Mouse (Mus musculus): ENCODE results near the gene Banf2. TPM values are rescaled to one million over a fixed set of nuclear protein-coding genes. Genes with fewer than 3 reads are reported as not detected.
A peak's percentile ranks its signal among the peaks of the same experiment; 100 is the strongest.

Gene Banf2
- polyA plus RNA-seq, 1 experiment from 2014 or later = not detected

DNA sequence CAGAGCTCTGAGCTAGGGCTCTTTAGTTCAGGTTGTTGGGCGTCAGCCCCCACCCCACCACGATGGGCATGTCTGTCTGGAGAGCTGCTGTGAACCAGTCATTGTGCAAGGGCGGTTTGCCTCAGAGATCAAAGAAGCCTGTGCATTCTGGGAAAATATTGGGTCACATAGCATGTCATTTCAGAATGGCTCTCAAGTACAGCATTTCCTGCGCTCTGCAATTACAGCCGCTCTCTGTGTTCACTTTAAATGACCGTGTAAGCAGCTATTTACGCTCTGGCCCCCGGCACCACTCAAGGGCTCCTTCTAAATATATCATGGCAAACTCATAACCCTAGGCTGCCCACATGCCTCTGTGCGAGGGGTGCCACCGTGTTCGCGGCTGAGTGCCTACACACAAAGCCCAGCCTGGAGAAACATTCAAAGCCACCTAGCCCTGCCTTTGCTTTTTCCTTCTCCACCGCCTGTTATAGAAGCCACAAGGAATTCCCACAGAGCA lies 68.7 kb downstream of the Banf2 start:
- no peaks in the 10 kb centered on the region for H3K27me3 ChIP-seq (ENCODE audit: control insufficient read depth, insufficient read depth, low read length)
- H3K4me3 ChIP-seq (ENCODE audit: low read depth, low read length) = no peak overlapping the region
- H3K27ac ChIP-seq (ENCODE audit: low read depth, low read length) = no peak overlapping the region
- H3K4me2 ChIP-seq (replicated peaks; ENCODE audit: low read depth, low read length) = no peak overlapping the region
- H3K36me3 ChIP-seq (ENCODE audit: control insufficient read depth, insufficient read depth, low read length) = no peaks in the 10 kb centered on the region
- peak; percentile 14 for DNase-seq (ENCODE audit: low spot score)
- 54% methylated on average over 13 of the region's 13 CpGs for WGBS
- no peaks in the 10 kb centered on the region for H3K4me1 ChIP-seq (replicated peaks; ENCODE audit: control insufficient read depth, insufficient read depth, low read length)
- no peaks in the 10 kb centered on the region for H3K9me3 ChIP-seq (ENCODE audit: control insufficient read depth, low read length)
- H3K9ac ChIP-seq (ENCODE audit: low read depth, low read length) = no peak overlapping the region
- ATAC-seq (ENCODE audit: low FRiP score) = peak; percentile 68

DNA sequence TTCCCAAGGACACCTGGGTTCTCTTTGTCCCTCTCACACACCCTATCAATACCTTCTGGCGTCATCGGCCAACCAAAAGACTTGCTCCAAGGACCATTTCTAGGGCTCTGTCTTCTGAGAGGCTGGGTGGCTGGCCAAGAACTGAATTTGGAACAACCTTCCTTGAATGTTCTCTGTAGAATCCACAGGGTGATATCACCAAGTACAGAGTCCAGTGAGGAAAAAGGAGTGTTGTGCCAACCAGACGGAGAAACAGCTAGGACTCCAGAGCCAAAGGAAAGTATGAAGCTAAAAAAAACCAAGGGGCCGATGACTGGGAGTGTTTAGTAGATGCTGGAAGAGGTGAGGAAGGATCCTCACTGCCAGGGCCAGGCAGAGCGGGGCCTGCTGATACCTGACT lies 74.5 kb downstream of the Banf2 start:
- Histone ChIP-seq H3K9me3 (ENCODE audit: control insufficient read depth, low read length) (no peaks in the 10 kb centered on the region), H3K4me1 (replicated peaks; ENCODE audit: control insufficient read depth, insufficient read depth, low read length) (no peaks in the 10 kb centered on the region), H3K27me3 (ENCODE audit: control insufficient read depth, insufficient read depth, low read length) (no peaks in the 10 kb centered on the region), H3K9ac (ENCODE audit: low read depth, low read length) (no peak overlapping the region), H3K4me3 (ENCODE audit: low read depth, low read length) (no peak overlapping the region), H3K4me2 (replicated peaks; ENCODE audit: low read depth, low read length) (no peak overlapping the region), H3K27ac (ENCODE audit: low read depth, low read length) (no peak overlapping the region), H3K36me3 (ENCODE audit: control insufficient read depth, insufficient read depth, low read length) (no peaks in the 10 kb centered on the region)
- ATAC-seq (ENCODE audit: low FRiP score) = no peak
- WGBS = 84% methylated on average over 5 of the region's 5 CpGs
- DNase-seq (ENCODE audit: low spot score) = no peak

DNA sequence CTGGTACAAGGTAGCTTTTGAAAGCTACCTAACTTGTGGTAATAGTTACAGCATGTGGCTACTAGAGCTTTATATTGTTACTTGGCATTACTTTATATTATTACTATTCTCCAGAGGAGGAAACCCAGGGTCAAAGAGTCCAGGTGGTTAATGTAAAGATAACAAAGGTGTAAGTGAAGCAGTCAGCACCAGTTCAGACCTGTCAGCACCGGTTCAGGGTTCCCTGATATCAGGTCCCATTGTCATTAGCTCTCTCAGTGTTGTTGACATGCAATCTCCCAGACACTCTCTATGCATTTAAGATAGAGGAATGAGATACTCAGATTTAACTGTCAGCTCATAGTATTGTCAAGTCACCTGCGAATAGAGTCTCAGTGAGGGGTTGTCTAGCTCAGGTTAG lies 75.0 kb downstream of the Banf2 start:
- WGBS = 91% methylated on average over 2 of the region's 2 CpGs
- H3K4me1 ChIP-seq (replicated peaks; ENCODE audit: control insufficient read depth, insufficient read depth, low read length) = no peaks in the 10 kb centered on the region
- H3K4me3 ChIP-seq (ENCODE audit: low read depth, low read length) = no peak overlapping the region
- ATAC-seq (ENCODE audit: low FRiP score) (no peak), DNase-seq (ENCODE audit: low spot score) (no peak)
- no peak overlapping the region for H3K4me2 ChIP-seq (replicated peaks; ENCODE audit: low read depth, low read length)
- H3K27ac ChIP-seq (ENCODE audit: low read depth, low read length) = no peak overlapping the region
- H3K9ac ChIP-seq (ENCODE audit: low read depth, low read length) = no peak overlapping the region
- no peaks in the 10 kb centered on the region for H3K27me3 ChIP-seq (ENCODE audit: control insufficient read depth, insufficient read depth, low read length)
- no peaks in the 10 kb centered on the region for H3K9me3 ChIP-seq (ENCODE audit: control insufficient read depth, low read length)
- H3K36me3 ChIP-seq (ENCODE audit: control insufficient read depth, insufficient read depth, low read length) = no peaks in the 10 kb centered on the region

DNA sequence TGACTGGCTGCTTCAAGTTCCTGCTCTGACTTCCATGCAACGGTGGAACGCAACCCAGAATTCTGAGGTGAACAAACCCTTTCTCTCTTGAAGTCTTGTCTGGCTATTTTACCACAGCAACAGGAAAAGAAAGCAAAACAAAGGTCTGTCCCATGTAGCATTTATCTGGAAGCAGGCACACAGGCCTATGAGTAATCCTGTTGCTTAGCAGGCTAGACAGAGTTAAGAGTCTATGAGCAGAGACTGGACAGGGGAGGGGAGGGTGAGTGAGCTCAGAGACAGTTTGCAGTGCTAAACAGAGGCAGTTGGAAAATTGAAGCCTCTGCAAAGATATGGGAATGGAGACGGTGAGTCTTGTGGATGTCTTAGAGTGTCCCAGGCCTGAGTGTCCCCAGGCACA lies 75.5 kb downstream of the Banf2 start:
- no peak for ATAC-seq (ENCODE audit: low FRiP score)
- no peaks in the 10 kb centered on the region for H3K9me3 ChIP-seq (ENCODE audit: control insufficient read depth, low read length)
- no peak overlapping the region for H3K27ac ChIP-seq (ENCODE audit: low read depth, low read length)
- 91% methylated on average over 3 of the region's 3 CpGs for WGBS
- H3K27me3 ChIP-seq (ENCODE audit: control insufficient read depth, insufficient read depth, low read length) = no peaks in the 10 kb centered on the region
- no peak overlapping the region for H3K9ac ChIP-seq (ENCODE audit: low read depth, low read length)
- H3K4me2 ChIP-seq (replicated peaks; ENCODE audit: low read depth, low read length) = no peak overlapping the region
- no peaks in the 10 kb centered on the region for H3K4me1 ChIP-seq (replicated peaks; ENCODE audit: control insufficient read depth, insufficient read depth, low read length)
- DNase-seq (ENCODE audit: low spot score) = no peak
- H3K4me3 ChIP-seq (ENCODE audit: low read depth, low read length) = no peak overlapping the region
- no peaks in the 10 kb centered on the region for H3K36me3 ChIP-seq (ENCODE audit: control insufficient read depth, insufficient read depth, low read length)

DNA sequence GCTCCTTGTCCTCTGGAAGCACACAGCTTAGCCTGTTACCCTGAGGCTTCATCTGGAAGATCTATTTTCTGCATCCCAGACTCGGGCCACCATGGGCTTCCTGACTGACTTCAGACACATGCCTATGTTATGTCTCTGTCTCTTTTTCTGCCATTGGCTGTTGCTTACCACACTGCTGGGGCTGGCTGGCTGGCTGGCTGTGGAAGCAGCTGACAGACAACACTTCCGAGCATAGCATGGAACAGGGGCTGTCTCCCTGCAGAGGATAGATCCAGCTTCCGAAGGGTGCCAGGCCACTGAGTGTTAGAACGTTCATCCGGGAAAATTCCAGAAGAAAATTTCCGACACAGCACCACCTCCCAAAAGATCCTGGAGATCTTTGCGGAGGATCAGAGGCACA lies 79.1 kb downstream of the Banf2 start:
- Histone ChIP-seq H3K4me2 (replicated peaks; ENCODE audit: low read depth, low read length) (no peak overlapping the region), H3K4me3 (ENCODE audit: low read depth, low read length) (no peak overlapping the region), H3K27me3 (ENCODE audit: control insufficient read depth, insufficient read depth, low read length) (no peaks in the 10 kb centered on the region), H3K36me3 (ENCODE audit: control insufficient read depth, insufficient read depth, low read length) (no peaks in the 10 kb centered on the region), H3K9me3 (ENCODE audit: control insufficient read depth, low read length) (no peaks in the 10 kb centered on the region), H3K4me1 (replicated peaks; ENCODE audit: control insufficient read depth, insufficient read depth, low read length) (no peaks in the 10 kb centered on the region), H3K9ac (ENCODE audit: low read depth, low read length) (no peak overlapping the region), H3K27ac (ENCODE audit: low read depth, low read length) (no peak overlapping the region)
- WGBS = 71% methylated on average over 7 of the region's 7 CpGs
- DNase-seq (ENCODE audit: low spot score) = no peak
- ATAC-seq (ENCODE audit: low FRiP score) = no peak

DNA sequence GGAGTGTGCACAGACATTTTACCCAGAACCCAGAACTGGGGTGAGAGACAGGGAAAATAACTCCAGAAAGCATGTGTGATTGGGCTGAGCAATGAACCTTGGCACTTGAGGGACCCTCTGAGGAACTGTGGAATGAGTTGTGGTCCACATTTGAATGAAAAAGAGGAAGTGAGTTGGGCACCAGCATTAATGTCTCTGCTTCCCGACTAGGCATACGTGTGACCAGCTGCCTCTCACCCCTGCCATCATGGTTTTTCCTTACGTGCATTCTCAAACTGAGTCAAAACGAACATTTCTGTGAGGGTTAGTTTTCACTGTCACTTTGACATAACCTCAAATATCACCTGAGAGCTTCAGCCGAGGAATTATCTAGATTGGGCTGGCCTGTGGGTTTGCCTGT lies 79.8 kb downstream of the Banf2 start:
- no peak overlapping the region for H3K9ac ChIP-seq (ENCODE audit: low read depth, low read length)

DNA sequence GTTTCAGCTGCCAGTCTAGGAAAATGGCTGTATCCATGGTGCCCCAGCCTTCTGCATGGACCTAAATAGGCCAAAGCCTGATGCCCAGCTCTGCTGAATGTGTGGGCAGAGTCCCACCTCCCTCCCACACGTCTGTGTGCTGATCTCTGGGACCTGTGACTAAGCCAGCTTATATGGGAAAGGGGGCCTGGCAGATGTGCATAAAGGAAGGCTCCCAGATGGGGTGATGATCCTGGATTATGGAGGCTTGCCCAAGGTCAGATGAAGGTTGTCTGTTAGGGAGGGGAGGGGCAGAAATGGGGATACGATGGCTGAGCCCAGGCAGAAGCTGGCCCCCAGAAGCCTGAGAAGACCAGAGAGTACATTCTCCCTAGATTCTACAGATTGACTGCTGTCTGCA lies 85.2 kb downstream of the Banf2 start:
- Histone ChIP-seq H3K4me2 (replicated peaks; ENCODE audit: low read depth, low read length) (no peak overlapping the region), H3K4me1 (replicated peaks; ENCODE audit: control insufficient read depth, insufficient read depth, low read length) (no peaks in the 10 kb centered on the region), H3K4me3 (ENCODE audit: low read depth, low read length) (no peak overlapping the region), H3K9me3 (ENCODE audit: control insufficient read depth, low read length) (no peaks in the 10 kb centered on the region), H3K9ac (ENCODE audit: low read depth, low read length) (no peak overlapping the region), H3K36me3 (ENCODE audit: control insufficient read depth, insufficient read depth, low read length) (no peaks in the 10 kb centered on the region), H3K27ac (ENCODE audit: low read depth, low read length) (no peak overlapping the region), H3K27me3 (ENCODE audit: control insufficient read depth, insufficient read depth, low read length) (no peaks in the 10 kb centered on the region)
- ATAC-seq (ENCODE audit: low FRiP score) (no peak), DNase-seq (ENCODE audit: low spot score) (no peak)
- 72% methylated on average over 2 of the region's 2 CpGs for WGBS

More for the DNA sequence above, 79.8 kb downstream of the Banf2 start:
- no peaks in the 10 kb centered on the region for H3K4me1 ChIP-seq (replicated peaks; ENCODE audit: control insufficient read depth, insufficient read depth, low read length)
- no peak overlapping the region for H3K4me2 ChIP-seq (replicated peaks; ENCODE audit: low read depth, low read length)
- H3K4me3 ChIP-seq (ENCODE audit: low read depth, low read length) = no peak overlapping the region
- DNase-seq (ENCODE audit: low spot score) (no peak), ATAC-seq (ENCODE audit: low FRiP score) (no peak)
- H3K27me3 ChIP-seq (ENCODE audit: control insufficient read depth, insufficient read depth, low read length) = no peaks in the 10 kb centered on the region
- H3K9me3 ChIP-seq (ENCODE audit: control insufficient read depth, low read length) = no peaks in the 10 kb centered on the region
- no peaks in the 10 kb centered on the region for H3K36me3 ChIP-seq (ENCODE audit: control insufficient read depth, insufficient read depth, low read length)
- no peak overlapping the region for H3K27ac ChIP-seq (ENCODE audit: low read depth, low read length)
- 86% methylated on average over 5 of the region's 5 CpGs for WGBS

DNA sequence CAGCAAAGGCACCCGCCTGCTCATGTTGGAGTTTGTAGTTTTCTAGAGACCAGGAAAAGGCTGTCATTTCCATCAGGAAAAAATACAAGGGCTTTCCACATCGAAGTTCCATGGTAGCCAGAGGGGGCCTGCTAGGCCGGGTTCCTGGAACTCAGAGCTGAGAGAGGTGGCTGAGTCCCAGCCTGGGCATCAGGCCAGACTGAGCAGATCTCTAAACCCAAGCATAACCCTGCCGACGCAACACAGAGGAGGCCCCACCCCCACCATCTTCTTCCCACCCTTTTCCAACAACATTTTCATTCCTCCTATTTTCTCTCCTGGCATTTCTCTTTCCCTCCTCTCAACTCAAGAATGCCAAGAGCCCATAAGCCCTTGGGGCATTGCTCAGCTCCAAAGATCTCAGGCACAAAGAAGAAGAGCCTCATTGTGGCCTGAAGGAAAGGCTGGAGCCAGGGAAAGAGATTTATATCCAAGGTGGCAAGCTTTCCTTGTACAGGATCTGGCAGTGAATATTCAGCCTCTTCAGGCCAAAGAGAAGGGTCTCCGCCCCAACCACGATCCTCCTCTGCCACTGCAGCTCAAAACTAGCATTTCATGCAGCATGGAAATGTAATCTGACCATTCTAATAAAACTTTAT lies 87.4 kb downstream of the Banf2 start:
- Histone ChIP-seq H3K27ac (ENCODE audit: low read depth, low read length) (no peak overlapping the region), H3K9ac (ENCODE audit: low read depth, low read length) (no peak overlapping the region), H3K4me1 (replicated peaks; ENCODE audit: control insufficient read depth, insufficient read depth, low read length) (no peaks in the 10 kb centered on the region), H3K36me3 (ENCODE audit: control insufficient read depth, insufficient read depth, low read length) (no peaks in the 10 kb centered on the region), H3K4me3 (ENCODE audit: low read depth, low read length) (no peak overlapping the region), H3K4me2 (replicated peaks; ENCODE audit: low read depth, low read length) (no peak overlapping the region), H3K27me3 (ENCODE audit: control insufficient read depth, insufficient read depth, low read length) (no peaks in the 10 kb centered on the region), H3K9me3 (ENCODE audit: control insufficient read depth, low read length) (no peaks in the 10 kb centered on the region)
- ATAC-seq (ENCODE audit: low FRiP score) = no peak
- WGBS = 86% methylated on average over 7 of the region's 7 CpGs
- no peak for DNase-seq (ENCODE audit: low spot score)

DNA sequence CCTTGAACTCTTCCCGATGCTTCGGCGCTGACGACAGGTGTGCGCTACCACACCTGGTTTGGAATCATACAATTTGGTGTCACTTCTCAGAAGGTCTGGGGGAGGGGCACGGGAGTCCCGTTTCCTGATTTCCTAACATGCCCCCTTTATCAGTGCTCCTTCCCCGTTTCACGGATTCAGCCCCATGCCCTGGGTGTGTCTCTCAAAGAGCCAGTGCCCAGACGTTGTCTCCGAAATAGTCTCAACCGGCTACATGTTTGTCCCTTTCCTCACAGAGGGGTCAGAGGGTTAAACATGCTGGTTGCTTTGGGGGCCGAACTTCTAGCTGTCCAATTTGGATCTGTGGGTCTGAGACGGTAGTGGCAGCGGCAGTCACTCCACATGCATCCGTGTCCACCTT lies 89.2 kb downstream of the Banf2 start:
- no peak for ATAC-seq (ENCODE audit: low FRiP score)

More for the DNA sequence above, 89.2 kb downstream of the Banf2 start:
- Histone ChIP-seq H3K27ac (ENCODE audit: low read depth, low read length) (no peak overlapping the region), H3K4me2 (replicated peaks; ENCODE audit: low read depth, low read length) (no peak overlapping the region), H3K4me1 (replicated peaks; ENCODE audit: control insufficient read depth, insufficient read depth, low read length) (no peaks in the 10 kb centered on the region), H3K9ac (ENCODE audit: low read depth, low read length) (no peak overlapping the region), H3K36me3 (ENCODE audit: control insufficient read depth, insufficient read depth, low read length) (no peaks in the 10 kb centered on the region), H3K27me3 (ENCODE audit: control insufficient read depth, insufficient read depth, low read length) (no peaks in the 10 kb centered on the region), H3K9me3 (ENCODE audit: control insufficient read depth, low read length) (no peaks in the 10 kb centered on the region), H3K4me3 (ENCODE audit: low read depth, low read length) (no peak overlapping the region)
- WGBS = 97% methylated on average over 16 of the region's 16 CpGs
- DNase-seq (ENCODE audit: low spot score) = no peak

Measured in hindbrain, embryonic 11.5 days (tissue).